Mouse (Mus musculus) B cell, adult 2 months (primary cell): ENCODE results near the gene Frat2.
"Not testable (repeated sequence)": the region's sequence is repeated elsewhere in the genome, so short reads cannot be mapped to it uniquely, and the experiment has no call there.

Source experiments
- DNase-seq, 2 experiments: peaks; one replicate each; pipeline ENCODE4 v3.0.0; 2022

Gene Frat2

GRCm38 (mm10) chr19:41847992-41848851 is at the start of gene Frat2:
Frat2 (minus strand) TSS chr19:41848132.
- peak; percentile 92 for DNase-seq

DNA sequence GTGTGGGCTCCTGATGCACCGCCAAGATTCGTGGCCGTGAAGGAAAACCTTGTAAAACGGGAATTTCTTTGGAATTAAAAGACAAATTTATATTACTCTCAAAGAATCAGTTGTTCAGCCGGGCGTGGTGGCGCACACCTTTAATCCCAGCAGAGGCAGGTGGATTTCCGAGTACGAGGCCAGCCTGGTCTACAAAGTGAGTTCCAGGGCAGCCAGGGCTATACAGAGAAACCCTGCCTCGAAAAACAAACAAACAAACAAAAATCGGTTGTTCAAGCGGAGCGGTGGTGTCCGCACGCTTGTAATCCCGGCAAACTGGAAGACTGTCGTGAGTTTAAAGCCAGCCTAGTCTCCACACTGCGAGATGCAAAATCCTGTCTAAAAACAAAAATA is 48.4 kb upstream of the Frat2 start:
- DNase-seq = no peak

- peak; percentile 86 to 88 for DNase-seq
Measured at GRCm38 (mm10) chr19:41895460-41896318, 47.8 kb upstream of the Frat2 start, which contains the start of gene Rrp12. Rrp12 (minus strand) TSS chr19:41896173.

DNA sequence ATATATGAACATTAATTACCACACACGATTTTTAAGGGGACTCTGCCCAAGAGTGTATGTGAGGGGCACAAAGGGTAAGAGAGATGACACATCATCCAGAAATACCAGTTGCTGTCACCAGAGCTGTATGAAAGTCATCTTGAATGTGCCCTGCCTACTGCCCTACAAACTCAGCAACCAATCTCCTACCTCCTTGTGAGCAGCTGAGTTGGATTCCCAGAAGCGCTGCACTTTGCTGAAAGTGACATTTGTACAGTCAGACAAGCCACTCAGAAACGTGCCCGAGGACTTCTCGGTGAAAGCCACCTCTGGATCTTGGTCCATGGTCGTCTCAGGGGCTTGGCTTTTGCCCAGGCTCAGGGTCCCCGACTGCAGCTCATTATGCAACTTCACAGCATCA is 47.0 kb upstream of the Frat2 start:
- no peak for DNase-seq

- no peak for DNase-seq
Measured at GRCm38 (mm10) chr19:41888191-41888590, 40.3 kb upstream of the Frat2 start.

DNA sequence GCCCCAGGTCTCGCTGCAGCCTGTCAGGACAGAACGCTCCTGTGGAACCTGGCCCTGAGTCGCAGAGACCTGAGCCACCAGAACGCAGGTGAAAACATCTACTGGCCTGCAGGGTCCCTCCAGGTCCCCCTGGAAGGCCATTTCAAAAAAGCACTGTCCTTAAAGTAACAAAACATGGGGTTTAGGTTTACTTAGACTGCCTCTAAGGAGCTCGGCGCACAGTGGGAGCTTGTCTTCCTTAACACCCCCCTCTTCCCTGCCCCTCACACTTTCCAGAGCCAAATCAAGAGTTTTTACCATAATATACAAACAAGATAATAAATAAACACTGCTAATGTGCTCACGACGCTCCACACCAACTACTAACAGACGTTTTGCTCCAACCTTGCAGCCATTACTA is 36.0 kb upstream of the Frat2 start:
- DNase-seq = no peak

DNA sequence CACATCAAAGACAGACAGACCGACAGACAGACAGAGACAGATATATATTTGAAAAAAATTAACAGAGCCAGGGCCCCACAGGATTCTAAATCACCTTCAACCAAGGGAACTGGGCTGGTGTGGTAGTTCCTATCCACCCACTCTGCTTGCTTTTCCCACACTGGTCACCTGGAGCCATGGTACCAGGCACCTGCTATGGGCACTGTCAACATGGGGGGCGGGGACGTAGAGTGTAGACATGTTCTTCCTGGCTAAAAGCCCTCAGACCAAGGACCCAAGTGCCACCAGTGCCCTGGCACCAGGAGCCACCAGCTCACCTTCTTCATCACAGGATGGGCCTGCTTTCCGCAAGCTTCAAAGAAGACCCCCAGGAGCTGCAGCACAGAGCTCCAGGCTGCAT is 33.9 kb upstream of the Frat2 start:
- DNase-seq = no peak

DNA sequence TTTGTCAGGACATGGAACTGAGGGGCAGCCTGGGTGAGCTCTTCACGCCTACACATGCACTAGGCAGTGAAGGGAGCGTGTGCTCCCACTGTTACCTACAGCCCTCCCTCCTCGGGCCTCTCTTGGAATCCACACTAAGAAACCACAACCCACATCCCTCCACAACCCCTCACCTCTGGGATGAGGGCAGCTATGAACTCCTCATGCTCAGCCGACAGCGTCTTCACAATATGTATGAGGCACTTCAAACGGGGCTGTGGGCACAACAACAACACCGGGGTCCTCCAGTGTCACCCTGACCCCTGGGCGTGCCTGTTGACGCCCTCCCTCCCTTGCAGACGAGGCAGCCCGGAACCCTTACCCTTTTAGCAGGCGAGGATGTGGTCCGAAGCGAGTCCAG is 26.4 kb upstream of the Frat2 start:
- DNase-seq = no peak

GRCm38 (mm10) chr19:41872285-41872684 is 24.4 kb upstream of the Frat2 start:
- no peak for DNase-seq

DNA sequence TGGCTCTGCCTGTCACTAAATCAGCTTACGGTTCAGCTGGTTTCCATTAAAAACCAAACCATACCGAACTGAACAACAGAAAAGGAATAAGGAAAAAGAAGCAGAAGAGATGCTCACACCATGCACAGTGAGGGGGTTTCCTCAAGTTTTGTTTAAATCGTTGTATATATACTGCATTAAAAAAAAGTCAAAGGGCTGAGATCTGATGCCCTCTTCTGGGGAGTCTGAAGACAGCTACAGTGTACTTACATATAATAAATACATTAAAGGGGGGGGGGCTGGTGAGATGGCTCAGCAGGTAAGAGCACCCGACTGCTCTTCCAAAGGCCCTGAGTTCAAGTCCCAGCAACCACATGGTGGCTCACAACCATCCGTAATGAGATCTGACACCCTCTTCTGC is 22.0 kb upstream of the Frat2 start:
- DNase-seq = peak in 1 of 2 experiments; percentile 12

- DNase-seq = no peak
Measured at GRCm38 (mm10) chr19:41869296-41869695, 21.4 kb upstream of the Frat2 start.

GRCm38 (mm10) chr19:41866707-41867106 is 18.8 kb upstream of the Frat2 start:
- no peak for DNase-seq

DNA sequence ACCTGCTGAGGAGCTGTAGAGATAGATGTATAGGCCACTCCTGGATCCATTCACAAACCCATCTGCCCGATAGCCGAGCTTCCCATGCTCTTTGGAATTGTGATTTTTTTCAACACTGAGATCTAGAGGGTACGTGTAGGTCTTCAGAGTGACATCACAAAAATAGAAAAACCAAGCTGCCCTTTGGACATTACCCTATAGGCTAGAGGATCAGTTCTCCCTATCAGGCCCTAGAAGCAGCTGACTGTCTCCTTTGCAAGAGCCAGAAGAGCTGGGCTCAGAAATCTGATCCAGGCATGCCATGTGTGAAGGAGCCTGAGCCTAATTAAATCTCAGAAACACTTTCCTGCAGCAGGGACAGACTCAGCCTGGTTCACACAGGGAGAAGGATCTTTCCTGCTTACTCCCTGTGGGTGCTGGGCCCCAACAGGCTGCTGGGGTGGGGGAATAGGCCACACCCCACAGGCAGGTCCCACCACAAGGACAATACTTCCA is 9.9 kb upstream of the Frat2 start:
- no peak for DNase-seq

DNA sequence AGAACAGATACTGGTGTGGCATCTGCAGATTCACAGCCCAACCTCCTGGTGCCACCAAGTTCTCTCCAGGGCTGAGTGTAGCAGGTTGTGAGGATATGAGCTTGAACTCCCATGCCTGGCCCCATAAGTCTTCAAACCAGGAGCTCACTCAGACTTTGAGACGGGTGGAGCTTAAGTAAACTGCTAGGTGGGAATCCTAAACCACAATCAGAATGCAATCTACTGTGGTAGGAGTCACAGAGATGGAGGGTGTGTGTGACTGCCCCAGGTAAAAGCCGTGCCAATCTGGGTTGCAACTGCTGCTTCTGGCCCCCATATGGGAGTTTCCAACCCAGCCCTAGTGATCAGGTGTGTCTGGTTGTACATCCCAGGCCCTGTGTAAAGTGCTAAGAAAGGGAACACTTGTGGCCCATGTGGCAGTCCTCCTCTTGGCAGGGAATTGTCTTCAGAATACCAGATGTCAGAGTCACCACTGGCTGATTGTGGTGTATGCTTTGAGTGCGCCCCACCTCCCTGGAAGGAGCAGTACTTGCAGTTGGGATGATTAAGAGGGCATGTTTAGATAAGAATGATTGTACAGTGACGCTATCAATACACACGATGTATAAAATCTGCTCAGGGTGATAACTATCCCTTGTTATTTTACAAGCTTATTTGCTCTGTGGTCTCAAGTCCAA is 9.3 kb upstream of the Frat2 start:
- DNase-seq = no peak

DNA sequence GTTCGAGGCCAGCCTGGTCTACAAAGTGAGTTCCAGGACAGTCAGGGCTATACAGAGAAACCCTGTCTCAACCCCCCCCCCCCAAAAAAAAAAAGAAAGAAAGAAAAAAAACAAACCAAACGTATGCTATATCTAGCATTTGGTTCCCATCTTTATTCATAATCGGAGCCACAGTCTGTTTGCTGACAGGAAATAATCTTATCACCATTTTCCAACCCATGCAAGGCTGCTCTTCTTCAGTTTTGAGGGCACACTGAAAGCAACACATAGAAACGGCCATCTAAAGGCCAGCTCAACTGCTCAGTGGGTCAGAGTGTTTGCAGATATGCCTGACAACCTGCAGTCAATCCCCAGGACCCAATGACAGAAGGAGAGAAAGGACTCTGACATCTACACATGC is 4.5 kb upstream of the Frat2 start:
- DNase-seq = no peak

DNA sequence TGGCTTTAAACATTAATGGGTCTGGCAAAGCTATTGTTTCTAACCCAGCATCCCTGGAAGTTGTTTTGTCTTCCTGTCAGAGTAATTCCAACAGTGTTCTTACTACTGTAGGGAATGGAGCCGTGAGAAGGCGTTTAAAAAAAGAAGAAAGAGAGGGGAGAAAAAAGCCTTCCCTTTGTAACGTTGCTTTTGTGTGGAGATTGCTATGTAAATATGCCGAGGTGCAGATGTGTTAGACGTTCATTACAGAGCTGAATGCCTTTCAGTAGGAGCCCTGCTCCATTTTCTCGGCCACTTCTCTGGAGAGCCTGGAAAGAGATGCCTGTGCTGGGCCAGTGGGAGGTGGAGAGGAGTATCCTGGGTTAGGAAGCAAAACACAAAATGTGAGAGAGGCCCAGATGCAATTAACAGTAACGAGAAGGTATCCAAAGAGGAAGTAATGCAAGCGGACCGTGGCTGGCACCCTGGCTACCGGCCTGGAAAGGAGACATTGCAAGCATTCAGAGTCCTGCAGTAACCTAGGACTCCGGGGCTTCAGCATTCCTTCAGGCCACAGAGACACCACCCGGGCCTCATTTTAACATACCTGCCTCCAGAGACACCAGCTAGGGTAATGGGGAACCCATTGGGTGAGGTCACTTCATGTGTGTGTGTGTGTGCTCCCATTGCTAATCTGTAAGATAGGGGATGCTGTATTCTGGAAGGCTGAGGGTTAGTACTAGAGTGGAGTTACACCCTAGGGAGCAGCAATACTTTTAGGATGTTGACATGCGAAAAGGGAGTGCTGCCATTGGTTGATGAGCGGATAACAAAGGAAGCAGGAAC is 3.0 kb upstream of the Frat2 start:
- DNase-seq = peak; percentile 55 to 62

DNA sequence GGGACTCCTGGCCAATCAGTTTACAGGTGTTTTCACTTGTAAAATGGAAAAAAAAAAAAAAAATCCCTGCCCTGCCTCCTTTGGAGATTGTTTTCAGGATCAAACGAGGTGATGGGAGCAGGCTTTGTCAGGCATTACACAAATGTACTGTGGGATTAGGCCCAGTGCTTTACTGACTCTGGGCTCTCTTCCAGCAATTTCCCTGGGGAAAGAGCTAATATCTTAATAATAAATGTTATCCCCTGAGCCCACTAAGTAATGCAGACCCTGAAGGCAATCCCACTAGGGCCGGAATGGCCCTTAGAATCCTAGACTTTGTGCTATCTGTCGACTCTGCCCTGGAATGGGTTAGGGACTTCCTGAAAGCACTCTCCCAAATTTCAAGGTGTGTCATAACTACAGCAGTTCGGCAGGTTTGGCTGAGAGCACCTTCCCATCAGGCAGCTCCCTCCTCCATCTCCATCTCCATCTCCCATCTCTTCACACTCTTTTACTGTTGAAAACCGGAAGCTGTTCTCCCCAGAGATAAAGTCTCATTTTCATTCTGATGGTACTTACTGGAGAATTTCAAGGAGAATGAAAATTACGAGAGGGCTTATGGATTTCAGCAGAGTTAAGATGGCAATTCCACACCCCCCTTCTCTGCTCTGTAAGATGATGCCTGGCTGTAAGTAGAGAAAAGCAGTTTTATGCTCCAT is 2.2 kb upstream of the Frat2 start:
- DNase-seq = no peak

- DNase-seq = not testable (repeated sequence)
Measured at GRCm38 (mm10) chr19:41847614-41847991, 329 bp downstream of the Frat2 start.

- DNase-seq = peak; percentile 36 to 44
Measured at GRCm38 (mm10) chr19:41847091-41847581, 796 bp downstream of the Frat2 start.

GRCm38 (mm10) chr19:41846366-41847090 is 1.4 kb downstream of the Frat2 start:
- no peak for DNase-seq

DNA sequence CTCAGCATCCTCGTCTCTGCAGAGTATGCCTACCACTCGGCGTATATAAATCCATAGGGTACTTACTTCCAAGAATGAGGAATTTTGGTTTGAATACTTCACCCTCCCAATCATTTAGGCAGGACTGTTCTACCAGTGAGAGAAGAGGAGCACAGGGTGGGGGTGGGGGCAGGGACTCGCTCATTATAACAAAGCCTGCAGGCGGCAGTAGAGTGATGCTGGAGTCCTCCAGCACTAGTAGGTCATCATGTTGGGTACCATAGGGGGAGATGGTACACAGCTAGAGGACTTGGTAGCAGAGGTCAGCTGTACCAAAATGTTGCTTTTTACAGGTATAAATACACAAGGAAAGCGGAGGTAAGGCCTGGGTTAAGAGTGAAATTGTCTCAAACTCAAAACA is 3.6 kb downstream of the Frat2 start:
- DNase-seq = no peak
